Mouse (Mus musculus) hindlimb bud, embryonic 11.5 days (tissue): Measurements from ENCODE around the gene Nck1.

ENCODE experiments used
- DNase-seq: peaks from one replicate; pipeline ENCODE4 v3.0.0-alpha.2; 2012; ENCODE audit warnings: low read depth, low spot score; ENCODE audit errors: extremely low spot score

The Nck1 gene

DNA sequence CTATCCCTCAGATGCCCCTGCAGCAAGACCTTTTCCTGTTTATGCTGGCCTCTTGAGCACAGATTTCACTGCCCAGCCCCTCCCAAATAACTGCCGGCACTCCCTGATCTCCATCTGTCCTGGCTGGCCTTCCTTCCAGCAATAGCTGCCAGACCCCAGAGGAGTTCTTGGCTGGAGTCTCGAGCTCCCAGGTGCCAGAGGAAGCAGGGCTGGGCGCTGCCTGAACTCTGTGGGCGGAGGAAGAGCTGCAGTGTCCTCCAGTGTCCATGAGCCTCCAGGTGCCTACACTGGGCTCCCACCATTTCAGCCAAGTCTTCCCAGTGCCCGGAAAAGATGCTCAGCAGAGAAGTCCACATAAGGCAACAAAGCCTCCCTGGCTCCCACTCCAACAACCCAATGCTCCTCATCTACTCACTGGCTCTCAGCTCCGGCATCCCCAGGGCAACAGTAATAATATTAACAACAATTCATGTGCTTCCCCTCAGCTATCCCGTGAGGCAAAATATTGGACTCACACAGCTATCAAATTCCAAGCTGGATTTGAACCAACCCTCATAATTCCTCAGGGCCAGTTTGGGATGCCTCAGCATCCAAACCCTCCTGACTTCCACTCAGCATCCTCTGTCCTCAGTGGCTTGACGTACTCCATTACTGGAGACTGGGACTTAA, 74.9 kb downstream of the Nck1 start:
- no peak for DNase-seq

DNA sequence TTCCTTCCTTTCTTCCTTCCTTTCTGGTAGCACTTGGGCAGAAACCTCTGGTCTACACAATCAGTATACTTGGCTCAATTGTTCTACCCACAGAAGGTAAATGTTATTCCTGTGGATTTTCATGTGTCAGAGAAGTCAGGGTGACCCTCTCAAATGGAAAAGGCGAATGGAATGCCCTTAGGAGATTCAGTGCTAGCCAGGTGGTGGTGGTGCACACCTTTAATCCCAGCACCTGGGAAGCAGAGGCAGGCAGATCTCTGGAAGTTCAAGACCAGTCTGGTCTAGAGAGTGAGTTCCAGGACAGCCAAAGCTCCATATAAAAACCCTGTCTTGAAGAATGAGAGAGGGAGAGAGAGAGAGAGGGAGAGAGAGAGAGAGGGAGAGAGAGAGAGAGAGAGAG, 75.7 kb downstream of the Nck1 start:
- no peak for DNase-seq

DNA sequence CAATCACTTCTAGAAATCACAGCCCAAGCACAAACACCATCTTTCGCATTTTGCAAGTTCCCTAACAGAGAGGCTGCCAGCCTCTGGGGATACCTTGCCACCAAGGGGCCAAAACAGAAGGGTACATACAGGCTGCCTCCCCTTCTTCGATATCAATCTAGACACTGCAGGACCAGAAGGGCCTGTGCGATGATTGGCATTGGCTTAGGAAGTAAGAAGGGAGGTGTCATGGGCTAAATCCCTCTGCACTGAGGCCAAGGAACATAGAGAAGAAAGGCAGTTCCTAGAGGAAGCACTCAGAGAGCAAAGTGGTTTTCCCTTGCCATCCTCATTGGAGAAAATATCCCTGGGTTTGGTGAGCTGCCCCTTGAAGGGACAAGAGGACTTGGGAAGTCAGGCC, 76.3 kb downstream of the Nck1 start:
- DNase-seq, result no peak

DNA sequence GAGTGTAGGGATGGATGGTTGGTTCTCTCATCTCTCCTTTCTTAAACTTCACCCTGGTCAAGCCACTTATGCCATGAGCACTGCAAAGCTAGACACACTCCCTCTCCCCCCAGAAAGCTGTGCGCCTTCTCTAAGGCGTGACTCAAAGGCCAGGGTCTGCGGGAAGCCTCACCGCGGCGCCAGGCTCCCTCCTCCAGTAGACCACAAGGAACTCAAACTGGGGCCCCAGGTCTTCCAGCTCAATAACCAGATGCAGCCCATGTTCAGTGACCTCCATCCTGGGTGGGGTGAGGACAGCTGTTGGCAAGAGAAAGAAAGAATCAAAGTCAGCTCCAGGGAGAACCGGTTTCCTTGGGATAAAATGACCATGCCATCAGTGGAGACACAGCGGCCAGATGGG, 77.8 kb downstream of the Nck1 start:
- no peak for DNase-seq

DNA sequence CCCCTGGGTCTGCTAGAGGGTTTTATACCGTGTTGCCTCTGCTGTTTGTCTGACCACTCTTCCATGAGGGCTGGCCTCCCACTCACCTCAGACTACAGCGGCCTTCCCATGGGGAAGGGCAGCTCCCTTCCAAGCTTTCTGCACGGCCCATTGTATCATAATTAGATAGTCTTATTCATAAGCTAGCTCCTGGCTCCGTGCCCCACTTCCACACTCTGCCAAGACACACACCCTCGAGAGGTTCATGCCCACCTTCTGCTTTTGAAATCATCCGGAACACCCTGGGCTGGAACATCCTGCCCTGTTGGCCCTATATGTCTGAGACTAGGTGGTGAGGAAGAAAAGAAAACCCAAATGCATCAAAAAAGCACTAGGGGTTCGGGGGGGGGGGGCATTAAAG, 78.3 kb downstream of the Nck1 start:
- DNase-seq, result no peak

DNA sequence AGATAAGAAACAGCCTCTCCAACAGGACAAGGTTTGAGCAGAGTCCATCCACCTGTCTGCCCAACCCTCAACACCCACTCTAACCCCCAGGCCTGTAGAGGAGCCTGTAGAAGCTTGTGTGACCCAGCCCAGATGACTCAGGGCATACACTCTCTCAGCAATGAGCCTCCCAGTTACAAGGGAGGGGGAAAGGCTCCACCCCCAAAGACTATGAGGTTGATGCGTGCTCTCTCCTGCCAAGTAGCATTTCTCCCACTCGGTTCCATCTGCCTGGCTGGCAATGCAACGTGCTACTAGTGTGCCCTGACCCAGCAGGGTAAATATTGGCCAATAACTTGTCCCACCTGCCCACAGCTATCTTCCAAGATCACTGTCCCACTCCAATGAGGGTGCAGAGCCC, 79.2 kb downstream of the Nck1 start:
- DNase-seq, result no peak

DNA sequence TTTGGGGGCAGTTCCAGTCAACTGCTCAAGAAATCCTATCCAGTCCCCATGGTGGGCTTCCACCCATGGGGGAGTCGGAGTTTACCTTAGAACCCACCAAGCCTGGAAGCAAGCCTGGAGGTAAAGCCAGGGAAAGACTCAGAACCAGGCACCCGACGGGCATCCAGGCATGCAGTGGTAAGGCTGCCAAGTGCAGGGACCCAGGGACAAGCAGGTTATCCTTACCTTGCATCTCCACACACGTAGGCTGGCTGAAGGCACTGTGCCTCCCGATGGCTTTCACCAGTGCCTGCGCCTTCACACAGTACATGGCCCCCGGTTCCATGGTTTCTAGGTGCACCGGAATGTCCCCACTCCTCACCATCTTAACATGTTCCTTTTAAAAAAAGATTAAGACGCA, 79.9 kb downstream of the Nck1 start:
- no peak for DNase-seq

DNA sequence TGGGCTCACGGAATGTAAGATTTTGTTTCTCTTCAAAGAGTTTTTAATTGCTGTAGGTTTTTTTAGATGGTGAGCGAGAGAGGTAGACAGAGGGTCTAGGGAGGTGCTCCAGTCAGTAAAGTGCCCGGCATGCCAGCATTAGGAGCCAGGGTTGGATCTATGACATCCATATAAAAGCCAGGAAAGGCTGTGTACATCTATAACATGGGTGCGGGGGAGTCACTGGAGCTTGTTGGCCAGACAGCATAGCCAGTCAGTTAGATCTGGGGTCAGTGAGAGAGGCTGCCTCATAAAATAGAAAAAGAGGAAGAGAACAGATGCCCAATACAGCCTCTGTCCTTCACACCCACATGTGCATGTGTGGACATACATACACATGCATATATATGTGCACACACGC, 80.6 kb downstream of the Nck1 start:
- DNase-seq, result no peak

DNA sequence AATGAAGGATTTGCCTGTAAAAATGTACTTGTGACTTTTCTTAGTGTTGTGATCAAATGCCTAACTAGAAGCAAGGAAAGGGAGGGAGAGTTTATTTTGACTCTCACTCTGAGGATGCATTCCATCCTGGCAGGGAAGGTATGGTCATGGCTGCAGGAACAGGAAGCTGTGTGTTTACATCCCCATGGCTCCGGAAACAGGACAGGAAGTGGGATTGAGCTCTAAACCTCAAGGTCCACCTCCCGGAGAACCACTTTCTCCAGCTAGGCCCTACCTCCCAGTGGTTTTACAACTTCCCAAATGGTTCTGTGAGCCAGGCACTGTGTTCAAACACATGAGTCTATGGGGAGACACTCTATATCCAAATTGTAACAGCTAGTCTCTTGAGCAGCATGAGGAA, 82.2 kb downstream of the Nck1 start:
- no peak for DNase-seq

DNA sequence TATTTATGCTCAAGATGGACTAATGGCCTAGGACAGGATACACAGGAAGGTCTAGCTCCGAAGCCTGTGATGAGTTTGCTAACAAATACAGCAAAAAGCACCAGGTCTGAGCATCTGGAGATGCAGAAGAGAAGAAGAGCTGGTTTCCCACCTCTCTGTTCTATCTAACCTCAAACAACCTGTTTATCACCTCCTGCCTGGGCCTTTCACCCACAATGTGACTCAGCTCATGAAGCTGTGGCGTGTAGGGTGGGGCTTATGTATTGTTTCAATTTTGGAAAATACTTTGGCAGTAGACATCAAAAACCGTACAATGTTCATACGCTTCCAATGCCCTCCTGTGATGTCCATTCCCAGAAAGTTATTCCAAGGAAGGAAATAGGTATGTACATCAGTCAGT, 83.8 kb downstream of the Nck1 start:
- no peak for DNase-seq

DNA sequence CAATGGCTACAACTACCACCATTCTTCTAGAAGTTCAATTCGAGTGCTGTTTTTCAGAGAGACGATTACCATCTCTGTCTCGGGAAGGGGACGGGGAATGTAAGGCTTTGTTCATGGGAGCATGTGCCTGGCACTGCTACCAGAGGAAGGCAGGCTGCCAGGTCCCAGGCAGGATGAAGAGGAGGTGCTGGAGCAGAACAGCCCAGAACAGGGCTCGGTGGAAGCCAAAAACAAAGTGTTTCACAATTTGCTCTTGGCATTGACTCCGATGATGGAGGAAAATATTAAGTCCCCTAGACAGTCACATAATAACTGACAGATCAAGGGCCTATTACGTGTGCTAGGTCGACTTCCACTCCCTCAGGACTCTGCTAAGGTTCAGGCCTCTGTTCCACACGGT, 84.3 kb downstream of the Nck1 start:
- DNase-seq, result no peak

DNA sequence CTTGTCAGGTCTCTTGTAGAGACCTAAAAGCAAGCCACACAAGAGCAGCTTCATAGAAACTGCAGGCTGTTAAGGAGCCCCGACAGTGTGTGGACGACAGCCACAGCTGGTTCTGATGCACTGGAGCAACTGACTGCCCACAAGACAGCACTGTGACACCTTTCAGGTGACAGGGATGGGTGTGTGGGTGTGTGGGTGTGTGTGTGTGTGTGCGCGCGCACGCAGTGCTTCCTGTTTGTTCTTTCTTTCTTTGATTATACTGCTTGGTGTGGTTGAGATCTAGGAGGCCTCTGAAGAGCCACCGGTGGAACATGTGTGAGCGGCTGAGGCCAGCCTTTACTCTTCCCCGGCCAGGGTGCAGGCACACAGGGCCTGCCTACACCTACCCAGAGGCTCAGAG, 85.7 kb downstream of the Nck1 start:
- DNase-seq, result no peak

DNA sequence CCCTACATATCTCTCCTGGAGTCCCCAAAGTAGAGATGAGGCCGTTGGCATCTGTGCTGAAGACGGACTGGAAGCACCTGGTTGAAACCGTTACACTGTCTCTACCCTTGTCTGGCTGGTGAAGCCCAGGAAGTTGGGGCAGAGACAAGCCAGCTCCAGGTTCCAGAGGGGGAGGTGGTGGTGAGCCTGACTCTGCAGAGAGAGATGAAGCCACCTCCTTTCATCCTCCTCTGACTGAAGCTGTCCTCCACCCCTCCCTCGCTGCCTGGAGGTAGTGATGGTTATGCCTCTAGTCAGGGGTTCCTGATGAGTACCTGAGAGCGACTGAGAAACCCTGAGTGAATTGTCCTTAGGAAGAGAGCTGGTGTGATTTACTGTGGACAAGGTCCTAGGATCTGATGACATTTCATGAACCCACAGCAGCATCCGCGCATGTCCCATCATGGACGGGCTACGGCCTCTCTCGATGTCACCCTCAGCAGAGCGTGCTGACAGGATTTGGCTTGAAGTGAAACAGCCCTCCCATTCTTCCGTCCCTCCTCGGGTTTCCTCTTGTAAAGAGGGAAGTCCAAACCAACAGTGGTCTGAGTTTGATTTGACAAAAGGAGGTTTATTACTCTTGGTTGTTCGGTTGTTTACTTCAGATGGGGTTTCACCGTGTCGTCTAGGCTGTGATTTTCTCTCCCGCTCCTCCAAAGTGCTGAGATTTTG, 87.8 kb downstream of the Nck1 start:
- no peak for DNase-seq

DNA sequence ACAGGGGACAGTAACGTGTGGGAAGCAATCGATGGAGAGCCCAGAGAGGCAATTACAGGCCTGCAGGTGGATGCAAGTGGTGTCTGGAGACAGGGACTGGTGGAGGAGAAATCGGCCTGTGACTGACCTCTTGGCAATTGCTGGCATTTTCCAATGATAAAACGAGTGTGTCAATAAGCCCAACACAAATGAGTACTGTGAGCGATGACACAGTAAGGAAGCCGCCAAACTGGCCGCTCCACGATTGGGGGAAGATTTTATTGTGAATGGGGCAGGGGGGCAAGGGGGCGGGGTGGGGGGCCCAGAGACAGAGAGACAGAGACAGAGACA, 91.3 kb downstream of the Nck1 start:
- no peak for DNase-seq

DNA sequence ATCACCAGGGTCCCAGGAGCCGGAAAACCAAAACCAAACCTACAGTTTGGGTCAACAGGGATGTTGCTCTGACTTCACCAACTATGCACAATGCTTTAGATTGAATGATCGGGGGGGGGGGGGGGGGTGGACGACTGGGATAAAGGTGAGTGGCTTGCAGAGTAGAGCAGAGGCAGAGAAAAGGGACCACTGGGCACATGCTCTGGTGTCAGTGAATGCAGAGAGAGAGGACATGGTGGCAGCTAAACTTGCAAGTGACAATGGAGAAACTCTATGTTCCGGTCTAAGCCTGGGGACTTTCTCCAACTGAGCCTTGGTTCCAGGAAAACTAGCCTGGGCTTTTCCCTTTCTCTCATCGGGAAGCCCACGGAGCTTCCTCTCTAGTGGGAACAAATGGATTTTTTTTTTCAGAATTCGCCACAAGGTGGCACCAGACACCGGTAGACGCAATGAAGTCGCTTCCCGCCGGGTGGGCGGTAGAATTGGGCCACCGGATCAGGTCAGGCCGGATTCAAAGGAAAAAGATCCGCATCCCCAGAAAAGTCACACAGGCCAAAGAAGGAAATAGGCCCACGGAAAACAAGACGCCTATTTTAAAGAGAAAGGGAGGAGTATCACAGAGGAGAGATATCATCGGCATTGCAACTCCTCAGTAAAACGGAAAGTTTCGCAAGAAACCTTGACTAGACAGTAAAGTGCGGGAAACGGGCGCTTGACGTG, 91.8 kb downstream of the Nck1 start:
- DNase-seq, result peak; percentile 76

DNA sequence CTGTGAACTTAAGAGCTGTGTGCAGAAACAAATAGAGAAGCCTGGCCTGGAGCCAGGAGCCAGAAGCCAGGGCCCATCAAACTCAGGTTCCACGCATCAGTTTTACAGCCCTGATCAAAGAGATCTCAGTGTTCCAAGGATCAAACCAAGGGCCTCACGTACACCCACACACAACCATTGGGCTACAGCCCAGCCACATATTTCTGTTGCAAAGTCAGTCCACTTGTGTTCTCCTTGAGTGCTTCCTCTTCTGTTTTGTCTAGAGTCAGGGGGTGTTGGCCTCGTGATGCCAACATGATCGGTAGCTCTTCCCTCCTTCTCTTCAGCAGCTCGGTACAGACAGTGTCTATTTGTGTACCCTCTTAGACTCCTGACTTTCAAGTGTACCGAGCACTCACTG, 93.5 kb downstream of the Nck1 start:
- no peak for DNase-seq

DNA sequence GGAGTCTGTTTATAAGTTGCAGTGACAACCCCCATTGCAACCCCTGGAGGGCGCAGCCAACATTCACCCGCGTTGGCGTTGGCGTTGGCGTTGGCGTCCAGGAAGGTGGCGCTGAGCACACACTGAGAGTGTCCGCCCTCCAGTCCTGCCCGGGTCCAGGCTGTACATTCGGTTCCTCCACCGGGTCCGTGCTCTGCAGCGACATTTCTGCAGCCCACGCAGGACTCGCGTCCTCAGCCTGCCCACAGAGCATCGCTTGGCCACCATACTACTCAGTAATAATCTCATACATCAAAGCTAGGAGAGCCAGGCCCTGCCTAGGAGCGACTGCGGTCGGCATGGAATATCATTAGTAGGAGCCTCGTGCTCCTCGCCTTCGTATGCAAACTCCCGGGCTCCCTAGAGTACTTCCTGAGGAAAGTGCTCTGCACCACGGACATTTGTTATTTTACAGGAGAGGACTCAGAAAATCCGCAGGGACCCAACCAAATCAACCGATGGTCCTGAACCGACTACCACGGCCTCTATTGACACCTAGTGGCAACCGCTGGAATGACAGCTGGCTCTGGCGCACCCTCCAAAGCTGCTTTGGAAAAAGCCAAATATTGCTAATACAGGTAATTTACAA, 99.8 kb downstream of the Nck1 start:
- DNase-seq, result peak; percentile 62
